Mouse (Mus musculus): ENCODE measurements at regions not wholly inside any gene's neighbourhood (a gene's known extent, or its start where the extent isn't known, plus 50 kb on each side); places are given as distances from the start of the nearest gene placed in this dataset.

DNA sequence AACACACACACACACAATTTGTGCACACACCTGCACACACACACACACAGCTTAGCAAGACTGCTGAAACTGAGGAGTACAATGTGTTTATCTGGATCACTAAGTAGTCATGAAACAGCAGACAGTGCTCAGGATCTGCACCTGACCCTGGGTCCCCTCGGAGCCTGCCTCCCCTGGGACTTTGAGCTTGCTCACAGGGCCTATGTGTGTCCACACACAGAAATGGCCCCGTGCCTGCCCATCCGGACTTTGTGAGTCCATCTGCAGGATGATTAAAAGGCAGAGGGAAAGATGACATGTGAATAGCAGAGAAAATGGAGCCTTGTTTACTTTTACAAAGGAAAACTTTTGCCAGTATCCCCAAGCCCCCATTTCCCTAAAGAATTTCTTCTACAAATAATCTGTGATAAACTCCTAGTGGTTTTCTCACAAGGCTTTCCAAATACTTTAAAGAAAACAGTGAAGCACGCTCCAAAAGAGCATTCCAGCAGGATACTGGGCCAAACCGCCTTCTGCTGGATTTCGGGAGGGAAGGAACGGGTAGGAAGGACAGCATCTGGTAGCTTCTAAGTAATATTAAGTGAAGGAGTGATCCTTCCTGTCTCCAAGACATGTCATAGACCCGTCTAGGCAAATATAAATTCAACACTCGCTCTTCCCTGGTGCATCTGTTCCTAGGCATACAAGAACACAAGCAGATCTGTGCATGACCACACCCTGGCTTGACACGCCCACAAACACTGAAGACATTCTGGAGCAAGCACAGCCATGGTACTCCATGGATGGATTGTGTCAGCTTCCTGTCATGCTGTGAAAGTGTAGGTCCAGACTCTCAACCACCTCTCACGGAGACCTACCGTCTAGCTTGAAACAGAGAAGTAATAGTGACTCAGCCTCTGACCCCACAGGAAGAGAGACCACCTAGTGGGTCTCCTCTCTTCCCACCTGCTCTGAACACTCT is 52.1 kb upstream of the Zfp637 start:
- no peaks in the 10 kb centered on the region for H3K36me3 ChIP-seq
- no peak for ATAC-seq
- H3K27ac ChIP-seq: no peak overlapping the region

DNA sequence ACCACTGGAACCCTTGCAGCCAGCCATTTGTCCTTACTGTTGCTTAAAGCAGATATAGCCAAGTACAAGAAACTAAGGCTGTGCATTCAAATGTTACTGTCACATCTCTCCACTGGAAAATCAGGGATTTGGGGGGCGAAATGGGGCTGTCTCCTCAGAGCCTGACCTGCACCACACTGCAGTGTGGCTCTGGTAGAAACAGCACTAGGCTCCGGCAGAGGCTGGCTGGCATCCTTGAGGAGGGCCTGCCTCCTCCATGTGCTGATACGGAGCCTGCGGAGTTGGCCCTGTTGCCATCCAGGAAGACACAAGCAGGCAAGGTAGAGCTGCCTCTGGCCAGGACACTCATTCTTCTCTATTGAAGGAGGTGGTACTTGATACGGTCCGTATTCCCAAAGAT is 50.4 kb upstream of the Zfp637 start:
- H3K27ac ChIP-seq: no peak overlapping the region
- no peak for ATAC-seq
- H3K27me3 ChIP-seq: no peaks in the 10 kb centered on the region
- WGBS: 89% methylated on average over 6 of the region's 6 CpGs
- H3K9me3 ChIP-seq: no peaks in the 10 kb centered on the region; the same call in 1 of the 2 replicates
- H3K9ac ChIP-seq (replicated peaks): no peak overlapping the region
- H3K4me1 ChIP-seq (replicated peaks): no peaks in the 10 kb centered on the region
- no peaks in the 10 kb centered on the region for H3K36me3 ChIP-seq
- no peak overlapping the region for H3K4me2 ChIP-seq (replicated peaks)
- H3K4me3 ChIP-seq (replicated peaks): no peak overlapping the region

More for the DNA sequence above, 52.1 kb upstream of the Zfp637 start:
- WGBS: 89% methylated on average over 12 of the region's 12 CpGs
- Histone ChIP-seq H3K4me1 (replicated peaks) (no peaks in the 10 kb centered on the region), H3K4me3 (replicated peaks) (no peak overlapping the region), H3K9me3 (no peaks in the 10 kb centered on the region), H3K4me2 (replicated peaks) (no peak overlapping the region), H3K9ac (replicated peaks) (no peak overlapping the region), H3K27me3 (no peaks in the 10 kb centered on the region)
